Mouse (Mus musculus) left cerebral cortex, adult 8-10 months (tissue): ENCODE measurements around the gene Sds. TPM values are rescaled to one million over a fixed set of nuclear protein-coding genes. Genes with fewer than 3 reads are reported as not detected.

Source experiments
- DNase-seq, 2 experiments: peaks; one replicate each; pipeline ENCODE4 v3.0.0; 2022; ENCODE audit warnings: low spot score in 2 of 2
- total RNA-seq, 4 experiments: library from RNA; stranded (reverse); gene quantifications; 2 replicates each; pipeline ENCODE4 v1.2.4; 2022

Sds gene
- total RNA-seq, 4 experiments from 2014 or later = 0.61 to 2.0 (median 1.00) TPM; not detected in 1

DNA sequence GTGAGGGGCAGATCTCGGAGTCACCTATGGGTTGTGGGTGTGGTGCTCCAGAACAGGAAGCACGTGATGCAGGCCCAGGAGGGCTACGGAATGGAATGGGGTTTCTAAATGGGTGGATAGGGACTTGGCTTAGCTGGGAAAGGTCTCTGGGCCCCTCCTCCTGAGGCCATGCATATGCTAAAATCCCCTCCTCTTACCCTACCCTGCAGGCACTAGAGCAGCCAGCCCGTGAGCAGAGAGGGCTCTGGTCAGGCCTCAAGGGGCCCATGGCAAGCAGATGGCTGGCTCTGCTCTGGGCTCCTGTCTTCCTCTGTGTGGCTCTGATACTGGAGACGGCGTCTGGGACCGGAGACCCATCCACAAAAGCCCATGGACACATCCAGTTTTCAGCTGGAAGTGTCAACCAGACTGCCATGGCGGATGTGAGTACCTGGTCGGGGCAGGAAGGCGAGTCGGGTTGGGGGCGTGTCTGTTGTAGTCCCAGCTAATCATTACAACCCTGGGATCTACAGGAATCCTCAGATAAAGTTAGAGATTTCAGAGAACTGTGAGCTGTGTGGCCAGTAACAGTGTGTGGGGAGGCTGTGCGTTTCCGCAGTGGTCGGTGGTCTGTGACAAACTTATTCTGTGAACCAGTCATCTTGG lies 36.7 kb downstream of the Sds start:
- no peak for DNase-seq

DNA sequence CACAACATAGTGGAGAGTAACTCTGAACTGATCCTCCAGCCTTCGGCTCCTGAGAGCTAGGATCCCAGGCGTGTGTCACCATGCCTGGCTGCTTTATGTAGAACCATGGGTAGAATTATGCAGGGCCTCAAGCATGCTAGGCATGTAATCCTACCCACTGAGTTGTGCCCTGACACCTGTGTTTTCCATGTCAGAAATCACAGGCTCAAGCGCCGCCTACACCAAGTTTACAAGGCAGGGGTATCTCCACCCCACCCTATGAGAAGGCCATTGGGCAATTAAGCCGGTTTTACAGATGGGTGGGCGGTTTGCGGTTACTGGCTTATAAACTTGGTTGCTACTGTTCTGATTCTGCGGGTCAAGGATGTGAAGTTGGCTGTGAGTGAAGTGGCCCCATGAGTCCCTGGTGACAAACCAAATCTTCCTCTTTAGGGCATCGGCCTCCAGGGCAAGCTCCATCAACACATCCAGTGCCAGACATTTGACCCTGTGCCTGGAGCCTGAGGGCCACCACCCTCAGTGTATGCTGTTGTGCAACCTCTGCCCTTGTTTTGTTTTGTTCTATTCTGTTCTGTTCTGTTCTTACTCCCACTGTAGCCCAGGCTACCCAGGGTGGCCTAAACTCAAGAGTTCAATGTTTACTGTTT lies 37.8 kb downstream of the Sds start:
- no peak for DNase-seq

DNA sequence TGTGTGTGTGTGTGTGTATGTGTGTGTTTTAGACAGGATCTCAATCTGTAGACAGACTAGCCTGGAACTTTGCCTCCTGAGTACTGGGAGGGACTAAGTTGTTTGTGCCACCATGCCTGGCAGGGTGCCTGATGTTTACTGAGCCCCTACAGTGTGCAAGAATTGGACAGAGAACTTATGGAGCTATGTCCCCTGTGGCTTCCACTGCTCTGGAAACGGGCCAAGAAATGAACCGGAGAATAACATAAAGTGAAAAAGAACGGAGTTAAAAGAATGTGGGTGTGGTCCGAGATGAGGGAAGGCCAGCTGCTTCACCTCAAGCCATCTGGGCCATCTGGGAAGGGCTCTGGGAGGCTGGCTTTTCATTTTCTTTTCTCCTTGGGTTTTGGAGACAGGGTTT lies 38.4 kb downstream of the Sds start:
- no peak for DNase-seq

DNA sequence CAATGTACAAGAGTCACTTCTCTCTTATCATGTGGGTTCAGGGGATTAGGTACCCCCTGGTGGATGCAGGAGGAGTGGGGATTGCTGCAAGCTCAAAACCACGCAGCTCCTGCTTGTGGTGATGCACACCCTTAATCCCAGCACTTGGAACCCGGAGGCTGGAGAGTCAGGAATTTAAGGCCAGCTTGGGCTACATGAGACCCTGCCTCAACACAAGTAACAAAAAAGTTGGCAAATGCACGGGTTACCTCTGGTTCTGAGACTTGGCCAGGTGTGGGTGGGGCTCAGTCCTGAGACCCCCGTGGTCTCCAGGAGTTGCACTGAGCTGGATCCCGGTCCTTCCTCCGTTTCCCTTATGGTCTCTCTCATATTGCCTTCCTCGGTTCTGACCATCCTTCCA lies 39.1 kb downstream of the Sds start:
- no peak for DNase-seq

DNA sequence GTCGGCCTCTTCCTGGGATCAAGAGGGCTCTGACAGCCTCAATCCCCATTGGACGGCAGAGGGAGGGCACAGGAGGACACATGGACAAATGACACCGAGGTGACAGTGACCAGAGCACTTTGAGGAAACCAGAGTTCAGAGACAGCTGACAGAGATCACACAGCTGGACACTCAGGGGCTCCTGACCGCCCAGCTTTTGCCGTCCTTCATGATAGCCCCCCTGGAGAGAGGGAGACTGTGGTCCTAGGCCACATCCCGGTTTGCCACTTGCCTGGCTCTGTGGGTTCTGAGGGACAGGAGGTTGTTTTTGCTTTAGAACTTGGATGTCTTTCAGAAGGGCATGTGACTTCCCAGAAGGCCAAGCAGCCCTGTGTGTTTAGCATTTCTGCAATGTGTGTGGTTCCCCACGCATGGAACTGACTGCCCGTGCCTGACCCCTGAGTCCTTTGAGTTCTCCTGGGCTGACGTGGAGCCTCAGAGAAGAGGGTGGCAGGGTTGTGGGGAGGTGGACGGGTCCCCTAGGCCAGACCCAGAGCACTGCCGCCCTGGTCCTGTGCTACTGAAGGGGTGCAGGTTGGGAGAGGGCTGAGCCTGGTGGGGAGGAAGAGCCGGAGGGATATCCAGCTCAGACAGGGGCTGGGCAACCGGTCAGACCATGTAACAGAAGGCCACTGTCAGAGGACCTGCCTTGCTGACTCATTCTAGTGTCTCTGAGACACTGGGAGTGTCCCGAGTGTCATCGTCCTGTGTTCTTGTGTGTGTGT lies 40.1 kb downstream of the Sds start:
- DNase-seq = no peak

- DNase-seq = no peak
Measured at GRCm38 (mm10) chr5:120517552-120517951, 41.2 kb downstream of the Sds start.

DNA sequence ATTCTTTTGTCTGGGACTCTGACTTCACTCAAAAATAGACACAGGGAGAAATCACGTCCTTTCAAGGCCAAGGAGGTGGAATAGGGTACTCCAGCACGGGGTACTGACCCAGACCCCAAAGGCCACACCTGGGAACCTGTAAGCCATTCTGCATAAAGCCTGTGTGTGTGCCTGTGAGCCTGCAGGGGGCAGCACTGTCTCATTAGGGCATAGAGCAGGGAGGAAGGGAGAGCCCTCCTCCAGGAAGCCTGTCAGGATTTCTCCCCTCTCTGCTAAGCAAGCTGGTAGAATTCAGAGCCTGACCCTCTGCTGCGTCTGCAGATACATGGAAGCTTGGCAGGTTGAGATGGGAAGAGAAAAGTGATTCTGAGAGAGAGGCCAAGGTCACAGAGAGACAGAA lies 46.3 kb downstream of the Sds start:
- DNase-seq = no peak

DNA sequence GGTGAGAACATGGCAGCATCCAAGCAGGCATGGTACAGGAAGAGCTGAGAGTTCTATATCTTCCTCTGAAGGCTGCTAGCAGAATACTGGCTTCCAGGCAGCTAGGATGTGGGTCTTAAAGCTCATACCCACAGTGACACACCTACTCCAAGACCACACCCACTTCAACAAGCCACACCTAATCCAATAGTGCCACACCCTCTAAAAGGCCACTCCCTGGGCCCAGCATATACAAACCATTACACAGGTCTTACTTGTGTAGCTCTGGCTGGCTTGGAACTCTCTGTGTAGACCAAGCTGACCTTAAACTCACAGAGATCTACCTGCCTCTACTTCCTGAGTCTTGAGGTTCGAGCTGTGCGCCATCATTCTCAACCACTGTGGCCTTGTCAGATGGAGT lies 48.4 kb downstream of the Sds start:
- no peak for DNase-seq

DNA sequence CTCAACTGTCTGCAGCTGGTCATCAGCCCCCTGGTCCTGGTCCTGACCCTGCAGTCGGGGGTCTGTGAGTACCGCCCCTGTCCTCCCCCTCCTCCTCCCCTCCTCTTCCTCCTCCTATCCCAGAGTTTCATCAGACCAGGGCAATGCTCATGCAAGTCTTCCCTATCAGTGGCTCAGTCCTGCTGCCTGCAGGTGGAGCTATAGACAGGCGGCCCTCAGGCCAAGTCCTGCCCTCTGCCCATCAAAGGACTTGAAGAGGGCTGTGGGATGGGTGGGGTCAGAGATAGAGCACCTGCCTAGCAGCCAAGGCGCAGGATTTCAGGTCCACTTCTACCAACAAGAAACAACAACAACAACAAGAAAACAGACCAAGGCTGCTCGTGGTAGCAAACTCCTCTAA lies 49.4 kb downstream of the Sds start:
- DNase-seq = no peak

DNA sequence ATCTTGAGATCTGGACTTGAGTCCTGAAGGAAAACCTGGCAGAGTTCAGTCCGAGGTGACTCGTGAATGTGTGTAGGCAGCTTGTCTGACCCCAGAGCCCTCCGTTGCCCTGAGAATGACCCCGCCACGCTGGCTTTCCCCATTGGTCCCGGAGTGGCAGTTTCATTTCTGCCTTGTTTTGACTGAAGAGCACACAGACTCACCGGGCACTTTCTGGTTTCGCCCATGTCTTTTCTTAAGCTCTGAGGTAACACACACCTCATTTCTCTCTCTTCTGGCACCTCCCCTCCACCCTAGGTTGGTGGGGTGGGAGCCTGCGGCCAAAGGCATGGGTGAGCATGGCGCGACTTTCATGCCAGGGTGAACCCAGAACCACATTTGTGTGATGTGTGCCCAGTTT lies 50.0 kb downstream of the Sds start:
- DNase-seq = no peak

GRCm38 (mm10) chr5:120527296-120527964 lies 51.1 kb downstream of the Sds start:
- no peak for DNase-seq

DNA sequence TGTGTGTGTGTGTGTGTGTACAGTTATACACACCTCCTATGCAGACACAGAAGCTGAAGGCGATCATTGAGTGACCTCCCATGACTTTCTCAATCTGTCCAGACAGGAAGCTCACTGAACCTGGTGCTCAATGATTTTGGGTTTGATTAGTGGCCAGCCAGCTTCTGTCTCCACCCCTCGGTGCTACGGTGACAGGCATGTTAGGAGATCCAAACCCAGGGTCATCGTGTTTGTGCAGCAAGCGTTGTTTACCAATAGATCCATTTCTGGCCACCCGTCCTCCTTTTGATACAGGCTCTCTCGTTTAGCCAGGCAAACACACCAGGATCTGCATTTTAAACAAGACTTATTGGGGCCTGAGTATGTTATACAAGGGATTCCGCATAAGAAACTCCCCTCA lies 55.3 kb downstream of the Sds start:
- no peak for DNase-seq

Other genes with a start within 250 kb of the Sds start
- under 1 TPM; 0.16 to 0.46 (median 0.34) TPM for gene Lhx5, start 44.8 kb upstream of the Sds start, total RNA-seq
- gene Sdsl, start 3.7 kb upstream of the Sds start, total RNA-seq = 1 to 10 TPM; 4.2 to 7.8 (median 6.2) TPM
- 10 to 100 TPM; 59.8 to 67.4 (median 64.8) TPM for gene Plbd2, start 27.1 kb downstream of the Sds start, total RNA-seq
- 1 to 10 TPM; 5.0 to 8.6 (median 6.3) TPM for gene Slc8b1, start 34.6 kb downstream of the Sds start, total RNA-seq
- 10 to 100 TPM; 32.5 to 41.9 (median 34.2) TPM for gene Tpcn1, start 112.1 kb downstream of the Sds start, total RNA-seq
- gene Iqcd, start 112.5 kb downstream of the Sds start, total RNA-seq = 1 to 10 TPM in 3 of 4 experiments, under 1 TPM in 1; 0.78 to 1.3 (median 1.3) TPM
- 10 to 100 TPM; 25.1 to 30.2 (median 28.8) TPM for gene Rita1, start 136.1 kb downstream of the Sds start, total RNA-seq
- gene Ddx54, start 136.2 kb downstream of the Sds start, total RNA-seq = 10 to 100 TPM; 32.4 to 36.9 (median 35.7) TPM
- gene Cfap73, start 157.7 kb downstream of the Sds start, total RNA-seq = under 1 TPM in 2 of 4 experiments, not detected in 2; 0.55 to 0.58 TPM
- gene Rasal1, start 172.3 kb downstream of the Sds start, total RNA-seq = 10 to 100 TPM; 68.8 to 89.5 (median 83.1) TPM
- gene Dtx1, start 235.4 kb downstream of the Sds start, total RNA-seq = 10 to 100 TPM; 64.7 to 71.7 (median 69.7) TPM